Mouse (Mus musculus): ENCODE measurements around the gene Sap30l.
"Not testable (repeated sequence)": the region's sequence is repeated elsewhere in the genome, so short reads cannot be mapped to it uniquely, and the experiment has no call there.

The Sap30l gene

GRCm38 (mm10) chr11:57819999-57820581 is 18.7 kb downstream of the Sap30l start:
- POLR2A ChIA-PET = interaction anchor here in 3 of 4 experiments (0.6 to 1.7 kb wide), 8 partner anchors 8 to 156 kb away, joined by 3 to 5 read pairs (median 3); no protein-coding TSS in a partner anchor

GRCm38 (mm10) chr11:57823159-57823558 is 21.7 kb downstream of the Sap30l start:
- POLR2A ChIA-PET = not testable (repeated sequence)
- CTCF ChIA-PET = interaction anchor here (0.5 to 6.5 kb wide), 13 partner anchors 8 to 145 kb away, joined by 3 to 30 read pairs (median 6); no protein-coding TSS in a partner anchor

More at GRCm38 (mm10) chr11:57819999-57820581, 18.7 kb downstream of the Sap30l start:
- CTCF ChIA-PET = interaction anchor here (0.5 to 6.5 kb wide), 14 partner anchors 9 to 239 kb away, joined by 3 to 30 read pairs (median 3); no protein-coding TSS in a partner anchor

GRCm38 (mm10) chr11:57823714-57824113 is 22.3 kb downstream of the Sap30l start:
- ChIA-PET POLR2A (interaction anchor here in 1 of 4 experiments (1.1 kb wide), 1 partner anchor 94 kb away, joined by 3 read pairs; no protein-coding TSS in a partner anchor), CTCF (interaction anchor here (0.5 to 3.1 kb wide), 14 partner anchors 8 to 673 kb away, joined by 3 to 27 read pairs (median 8); no protein-coding TSS in a partner anchor)

GRCm38 (mm10) chr11:57825234-57825633 is 23.8 kb downstream of the Sap30l start:
- CTCF ChIA-PET = interaction anchor here (0.5 to 3.1 kb wide), 38 partner anchors 9 to 343 kb away, joined by 3 to 27 read pairs (median 4); partner anchors contain the start of gene Gemin5 (in 1 of the 4)

GRCm38 (mm10) chr11:57827048-57827914 is 25.8 kb downstream of the Sap30l start:
- CTCF ChIA-PET = interaction anchor here in 3 of 4 experiments (0.5 to 1.4 kb wide), 4 partner anchors 12 to 108 kb away, joined by 3 to 4 read pairs (median 3); no protein-coding TSS in a partner anchor
- POLR2A ChIA-PET = interaction anchor here in 2 of 4 experiments (0.8 to 1.2 kb wide), 3 partner anchors 8 to 91 kb away, joined by 3 to 5 read pairs (median 3); no protein-coding TSS in a partner anchor

More at GRCm38 (mm10) chr11:57825234-57825633, 23.8 kb downstream of the Sap30l start:
- POLR2A ChIA-PET = interaction anchor here in 2 of 4 experiments (0.6 to 1.6 kb wide), 8 partner anchors 12 to 98 kb away, joined by 3 to 4 read pairs (median 3); no protein-coding TSS in a partner anchor

GRCm38 (mm10) chr11:57827915-57828545 is 26.6 kb downstream of the Sap30l start:
- POLR2A ChIA-PET = interaction anchor here in 1 of 4 experiments (1.0 to 1.2 kb wide), 2 partner anchors 9 to 90 kb away, joined by 3 to 5 read pairs; no protein-coding TSS in a partner anchor
- CTCF ChIA-PET = interaction anchor here in 2 of 4 experiments (0.5 to 1.4 kb wide), 2 partner anchors 14 to 203 kb away, joined by 4 to 5 read pairs; no protein-coding TSS in a partner anchor

GRCm38 (mm10) chr11:57828955-57829870 is 27.8 kb downstream of the Sap30l start:
- ChIA-PET POLR2A (interaction anchor here in 1 of 4 experiments (0.8 to 1.0 kb wide), 2 partner anchors 44 to 85 kb away, joined by 3 read pairs; no protein-coding TSS in a partner anchor), CTCF (interaction anchor here in 3 of 4 experiments (0.8 to 1.9 kb wide), 3 partner anchors 8 to 105 kb away, joined by 3 to 7 read pairs (median 3); no protein-coding TSS in a partner anchor)

GRCm38 (mm10) chr11:57829871-57830775 is 28.7 kb downstream of the Sap30l start:
- CTCF ChIA-PET = interaction anchor here in 3 of 4 experiments (0.6 to 1.9 kb wide), 4 partner anchors 9 to 279 kb away, joined by 3 to 7 read pairs (median 3); no protein-coding TSS in a partner anchor
- POLR2A ChIA-PET = interaction anchor here in 2 of 4 experiments (0.6 to 1.8 kb wide), 7 partner anchors 16 to 132 kb away, joined by 3 to 6 read pairs (median 3); no protein-coding TSS in a partner anchor

- ChIA-PET POLR2A (interaction anchor here in 2 of 4 experiments (0.7 to 1.8 kb wide), 6 partner anchors 10 to 131 kb away, joined by 3 to 6 read pairs (median 4); no protein-coding TSS in a partner anchor), CTCF (interaction anchor here in 2 of 4 experiments (0.5 to 1.9 kb wide), 6 partner anchors 13 to 280 kb away, joined by 3 to 7 read pairs (median 3); no protein-coding TSS in a partner anchor)
Observed at GRCm38 (mm10) chr11:57831281-57831781, 29.9 kb downstream of the Sap30l start.

GRCm38 (mm10) chr11:57831861-57832260 is 30.4 kb downstream of the Sap30l start:
- ChIA-PET CTCF (interaction anchor here in 2 of 4 experiments (1.0 to 1.6 kb wide), 5 partner anchors 13 to 103 kb away, joined by 3 to 4 read pairs (median 3); no protein-coding TSS in a partner anchor), POLR2A (interaction anchor here in 2 of 4 experiments (0.7 to 1.8 kb wide), 4 partner anchors 9 to 87 kb away, joined by 3 to 6 read pairs (median 6); no protein-coding TSS in a partner anchor)

GRCm38 (mm10) chr11:57832552-57833201 is 31.2 kb downstream of the Sap30l start, which contains the start of gene Hand1:
Gene Hand1, minus strand, starts transcription at chr11:57832818.
- ChIA-PET CTCF (interaction anchor here in 3 of 4 experiments (0.5 to 1.6 kb wide), 5 partner anchors 8 to 102 kb away, joined by 3 to 6 read pairs (median 3); no protein-coding TSS in a partner anchor), POLR2A (interaction anchor here in 3 of 4 experiments (0.6 to 1.8 kb wide), 5 partner anchors 9 to 99 kb away, joined by 3 to 8 read pairs (median 6); no protein-coding TSS in a partner anchor)

GRCm38 (mm10) chr11:57833296-57833977 is 32.0 kb downstream of the Sap30l start:
- ChIA-PET POLR2A (interaction anchor here in 1 of 4 experiments (0.7 to 1.8 kb wide), 3 partner anchors 8 to 85 kb away, joined by 3 to 8 read pairs (median 6); no protein-coding TSS in a partner anchor), CTCF (interaction anchor here (0.5 to 2.2 kb wide), 5 partner anchors 9 to 75 kb away, joined by 3 to 11 read pairs (median 6); no protein-coding TSS in a partner anchor)

GRCm38 (mm10) chr11:57834031-57834430 is 32.6 kb downstream of the Sap30l start:
- CTCF ChIA-PET = interaction anchor here in 2 of 4 experiments (0.6 to 2.2 kb wide), 2 partner anchors 9 to 13 kb away, joined by 10 to 11 read pairs; no protein-coding TSS in a partner anchor
- POLR2A ChIA-PET = no interaction called here

- ChIA-PET POLR2A (no interaction called here), CTCF (interaction anchor here in 1 of 4 experiments (2.2 kb wide), 1 partner anchor 10 kb away, joined by 11 read pairs; no protein-coding TSS in a partner anchor)
Observed at GRCm38 (mm10) chr11:57835331-57835730, 33.9 kb downstream of the Sap30l start.
